Mouse (Mus musculus): ENCODE results near the gene Morn3.
"Not testable (repeated sequence)": the region's sequence is repeated elsewhere in the genome, so short reads cannot be mapped to it uniquely, and the experiment has no call there.

Morn3 gene

GRCm38 (mm10) chr5:123046916-123047315, at the start of gene Morn3:
TSS of gene Morn3 (minus strand) at chr5:123047016.
- DNase-seq (ENCODE audit: low spot score in 2 of 2): no peak

DNA sequence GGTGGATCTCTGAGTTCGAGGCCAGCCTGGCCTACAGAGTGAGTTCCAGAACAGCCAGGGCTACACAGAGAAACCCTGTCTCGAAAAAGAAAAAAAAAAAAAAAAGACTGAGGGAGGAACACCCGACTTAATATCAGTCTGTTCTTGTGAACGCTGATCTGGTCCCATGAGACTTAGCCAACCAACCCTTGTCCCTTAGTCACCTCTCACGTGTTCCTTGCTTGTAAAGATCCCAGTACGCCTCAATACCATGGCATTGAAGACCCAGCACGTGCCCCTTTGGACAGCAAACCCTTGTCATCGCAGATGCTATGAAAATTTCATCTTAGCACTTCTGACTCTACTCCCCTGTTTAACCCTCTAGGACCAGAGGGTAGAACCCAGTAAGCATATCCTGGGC, 49.5 kb upstream of the Morn3 start:
- no peak for DNase-seq (ENCODE audit: low spot score in 2 of 2)

DNA sequence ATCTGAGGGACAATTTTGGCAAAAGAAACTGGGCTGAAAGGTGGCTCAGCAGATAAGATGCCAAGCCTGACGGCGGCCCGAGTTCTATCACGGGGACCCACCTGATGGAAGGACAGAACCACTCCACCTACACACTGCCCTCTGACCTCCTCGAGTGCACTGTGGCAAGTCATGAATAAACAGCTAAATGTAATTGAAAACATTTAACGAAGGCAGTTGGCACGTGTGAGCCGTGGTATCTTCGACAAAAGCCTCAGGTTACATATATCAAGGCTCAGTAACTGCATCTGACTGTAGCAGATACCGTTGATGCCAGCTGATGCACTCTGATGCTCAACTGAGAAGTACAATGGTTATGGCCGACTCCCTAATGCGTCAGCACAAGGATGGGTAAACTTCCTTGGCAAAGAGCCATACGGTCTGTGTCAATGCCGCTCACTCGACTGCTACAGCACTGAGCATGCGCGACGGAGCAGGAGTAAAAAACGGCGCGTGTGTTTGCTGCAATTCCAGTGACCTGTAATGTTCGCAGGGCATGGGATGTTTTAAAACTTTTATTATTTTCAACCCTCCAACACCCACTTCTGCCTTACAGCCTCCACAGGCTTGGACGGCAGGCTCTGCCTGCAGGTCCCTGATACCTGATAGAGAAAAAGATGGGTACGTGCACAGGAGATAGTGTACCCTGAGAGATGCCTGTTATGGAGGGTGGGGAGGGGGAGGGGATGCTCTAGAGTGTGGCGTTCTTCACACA, 47.6 kb upstream of the Morn3 start:
- DNase-seq (ENCODE audit: low spot score in 2 of 2): no peak

DNA sequence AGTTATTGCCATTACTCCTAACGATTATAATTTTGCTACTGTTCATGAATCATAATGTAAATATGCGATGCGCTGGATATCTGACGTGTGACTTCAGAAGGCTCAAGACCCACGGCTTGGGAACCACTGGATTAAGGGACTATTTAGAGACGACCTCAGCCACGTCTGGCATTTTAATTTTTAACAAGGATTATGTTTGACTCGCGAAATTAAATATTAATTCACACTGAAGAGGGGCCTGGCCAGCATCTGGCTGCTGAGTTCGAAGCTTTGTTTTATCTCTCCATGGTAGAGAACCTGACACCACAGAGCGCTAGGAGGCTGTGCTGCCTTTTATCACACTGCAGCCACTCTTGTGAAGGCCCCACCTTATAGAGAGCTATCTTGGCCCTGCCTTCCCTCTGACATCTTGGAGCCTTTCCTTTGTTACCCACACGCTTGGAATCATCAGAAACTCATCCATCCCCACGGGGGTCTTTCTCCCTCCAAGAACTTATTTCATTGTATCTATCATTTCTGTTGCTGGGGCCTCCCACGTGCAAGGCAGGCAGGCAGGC, 46.3 kb upstream of the Morn3 start:
- no peak for DNase-seq (ENCODE audit: low spot score in 2 of 2)

DNA sequence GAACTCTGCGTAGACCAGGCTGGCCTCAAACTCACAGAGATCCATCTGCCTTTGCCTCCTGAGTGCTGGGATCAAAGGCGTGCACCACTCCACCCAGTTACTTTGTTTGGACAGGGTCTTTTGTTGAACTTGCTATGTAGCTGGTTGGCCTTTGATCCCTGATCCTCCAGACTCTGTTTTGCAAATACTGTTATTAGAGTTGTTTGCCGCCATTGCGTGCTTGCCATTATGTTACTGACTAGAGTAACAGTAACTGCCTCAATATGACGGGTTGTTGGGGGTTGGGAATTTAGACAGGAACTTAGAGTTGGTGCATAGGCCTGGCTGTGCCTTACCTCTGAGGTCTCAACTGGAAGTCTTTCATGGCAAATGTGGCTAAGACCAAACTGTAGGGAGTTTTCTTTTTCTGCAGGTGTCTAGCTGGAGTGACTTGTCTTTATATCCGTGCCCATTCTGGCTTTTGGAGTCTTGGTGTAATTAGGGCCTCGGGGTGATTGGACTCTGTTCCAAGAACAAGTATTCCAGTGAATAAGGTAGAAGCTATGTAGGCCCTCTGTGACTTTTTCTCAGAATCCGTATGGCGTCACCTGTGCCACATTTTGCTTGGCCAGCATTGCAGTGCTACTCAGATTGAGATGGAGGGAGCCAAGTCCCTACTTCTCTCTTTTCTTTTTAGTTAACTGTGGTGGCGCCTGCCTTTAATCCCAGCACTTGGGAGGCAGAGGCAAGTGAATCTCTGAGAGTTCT, 43.9 kb upstream of the Morn3 start:
- DNase-seq (ENCODE audit: low spot score in 2 of 2): no peak

- no peak for DNase-seq (ENCODE audit: low spot score in 2 of 2)
Measured at GRCm38 (mm10) chr5:123088784-123089183, 42.0 kb upstream of the Morn3 start.

GRCm38 (mm10) chr5:123086501-123086900, 39.7 kb upstream of the Morn3 start:
- DNase-seq (ENCODE audit: low spot score in 2 of 2): no peak

DNA sequence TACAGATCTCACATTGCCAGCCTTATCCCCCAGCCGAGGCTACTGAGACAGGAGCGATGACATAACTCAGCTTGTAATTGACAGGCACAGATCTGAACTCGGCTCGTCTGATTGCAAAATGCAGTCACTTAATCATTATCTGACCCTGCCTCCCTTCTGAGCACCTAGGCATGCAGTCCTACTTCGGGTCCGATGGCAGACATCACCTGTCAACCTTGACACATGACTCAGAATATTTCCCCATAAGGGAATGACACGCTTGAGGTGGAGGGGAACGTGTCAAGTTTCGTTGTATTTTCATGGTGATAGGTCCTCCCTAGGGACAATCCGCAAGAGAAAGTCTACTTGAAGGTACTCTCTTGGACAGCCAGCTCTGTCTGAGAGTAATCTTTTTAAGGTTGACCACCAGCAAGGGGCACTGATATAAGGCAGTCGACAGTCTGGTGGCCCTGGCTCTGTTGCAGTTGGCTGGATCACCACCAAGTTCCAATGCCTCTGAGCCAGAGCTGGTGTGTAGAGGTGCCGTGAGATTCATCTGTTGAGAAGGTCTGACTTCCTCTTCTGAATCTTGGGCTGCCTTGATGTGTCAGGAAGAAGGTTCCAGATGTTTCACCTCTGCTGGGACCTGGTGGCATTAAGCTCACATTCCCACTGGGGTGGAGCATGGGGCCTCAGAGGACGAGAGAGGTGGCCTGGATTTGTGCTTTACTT, 36.7 kb upstream of the Morn3 start:
- DNase-seq (ENCODE audit: low spot score in 2 of 2): no peak

DNA sequence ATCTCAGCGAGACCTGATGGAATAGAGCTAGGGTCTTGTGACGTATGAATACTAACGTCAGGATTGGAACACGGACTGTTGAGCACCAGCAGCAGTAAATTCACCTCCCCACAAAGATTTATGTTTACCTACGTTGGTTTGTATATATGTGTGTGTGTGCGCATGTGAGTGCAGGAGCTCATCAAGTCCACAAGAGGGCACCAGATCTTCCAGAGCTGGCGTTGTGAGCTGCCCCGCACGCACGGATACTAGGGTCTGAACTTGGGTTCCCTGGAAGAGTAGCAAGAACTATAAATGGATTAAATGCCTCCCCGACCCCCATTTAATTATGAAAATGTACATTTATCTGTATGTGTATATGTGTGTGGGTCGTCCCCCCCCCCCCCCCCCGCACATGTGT, 33.7 kb upstream of the Morn3 start:
- no peak for DNase-seq (ENCODE audit: low spot score in 2 of 2)

GRCm38 (mm10) chr5:123080041-123080440, 33.2 kb upstream of the Morn3 start:
- DNase-seq (ENCODE audit: low spot score in 2 of 2): no peak

- no peak for DNase-seq (ENCODE audit: low spot score in 2 of 2)
Measured at GRCm38 (mm10) chr5:123079568-123079967, 32.8 kb upstream of the Morn3 start.

GRCm38 (mm10) chr5:123076419-123077281, 29.8 kb upstream of the Morn3 start:
- DNase-seq (ENCODE audit: low spot score in 2 of 2): no peak

DNA sequence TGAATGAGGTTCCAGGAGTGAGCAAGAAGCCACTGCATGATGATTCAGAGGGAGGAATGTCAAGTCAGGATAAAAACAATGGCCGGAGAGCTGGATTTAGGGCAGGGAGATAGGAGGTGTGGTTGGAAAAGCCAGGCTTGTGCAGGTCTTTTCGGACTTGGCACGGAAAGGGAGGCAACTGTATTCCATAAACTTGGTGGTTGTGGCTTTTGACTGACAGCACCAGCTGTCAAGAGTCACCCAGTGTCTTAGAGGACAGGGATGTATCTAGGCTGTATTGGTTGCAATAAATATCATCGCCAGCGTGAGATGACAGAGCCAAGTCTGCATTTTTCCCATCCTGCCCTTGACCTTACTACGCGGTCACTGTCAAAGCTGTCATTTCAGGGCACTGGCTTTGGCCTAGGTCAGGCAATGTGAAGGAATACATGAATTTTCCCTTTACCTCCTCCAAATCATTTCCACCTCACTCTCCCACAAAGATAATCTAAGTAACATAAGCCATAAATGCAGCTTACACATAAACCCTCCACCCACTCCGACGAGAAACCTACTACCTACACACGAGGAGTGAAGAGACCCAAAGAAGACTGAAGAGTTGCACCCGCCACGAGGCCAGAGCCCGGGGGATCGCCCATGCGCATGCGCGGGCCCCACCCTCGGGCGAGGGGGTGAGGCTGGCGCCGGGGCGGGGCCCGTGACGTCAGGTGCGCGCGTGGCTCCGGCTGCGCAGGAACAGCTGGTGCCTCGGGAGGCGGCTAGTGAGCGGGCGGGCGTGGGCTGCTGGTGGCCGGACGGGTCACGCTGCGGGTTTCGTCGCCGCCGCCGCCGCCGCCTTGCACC, 29.0 kb upstream of the Morn3 start:
- peak; percentile 85 to 91 for DNase-seq (ENCODE audit: low spot score in 2 of 2)

DNA sequence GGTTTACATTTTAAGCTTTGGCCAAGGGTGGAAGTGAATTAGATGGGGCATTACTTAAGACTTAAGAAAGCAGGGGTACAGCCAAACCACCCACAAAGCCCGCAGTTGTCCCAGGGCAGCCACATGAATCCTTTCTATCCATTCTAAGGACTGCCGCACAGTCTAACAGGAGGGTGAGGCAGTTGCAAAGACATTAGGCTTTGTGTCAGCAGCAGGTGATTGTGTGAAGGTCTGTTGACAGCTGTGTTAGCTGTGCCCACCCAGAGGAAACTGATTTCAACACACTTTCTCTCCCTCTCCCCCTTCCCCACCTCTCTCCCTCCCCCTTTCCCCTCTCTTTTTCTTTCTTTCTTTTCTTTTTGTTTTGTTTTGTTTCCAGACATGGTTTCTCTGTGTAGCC, 21.9 kb upstream of the Morn3 start:
- no peak for DNase-seq (ENCODE audit: low spot score in 2 of 2)

- no peak for DNase-seq (ENCODE audit: low spot score in 2 of 2)
Measured at GRCm38 (mm10) chr5:123068115-123068514, 21.3 kb upstream of the Morn3 start, which contains the start of gene Tmem120b. TSS of gene Tmem120b (plus strand) at chr5:123068415.

DNA sequence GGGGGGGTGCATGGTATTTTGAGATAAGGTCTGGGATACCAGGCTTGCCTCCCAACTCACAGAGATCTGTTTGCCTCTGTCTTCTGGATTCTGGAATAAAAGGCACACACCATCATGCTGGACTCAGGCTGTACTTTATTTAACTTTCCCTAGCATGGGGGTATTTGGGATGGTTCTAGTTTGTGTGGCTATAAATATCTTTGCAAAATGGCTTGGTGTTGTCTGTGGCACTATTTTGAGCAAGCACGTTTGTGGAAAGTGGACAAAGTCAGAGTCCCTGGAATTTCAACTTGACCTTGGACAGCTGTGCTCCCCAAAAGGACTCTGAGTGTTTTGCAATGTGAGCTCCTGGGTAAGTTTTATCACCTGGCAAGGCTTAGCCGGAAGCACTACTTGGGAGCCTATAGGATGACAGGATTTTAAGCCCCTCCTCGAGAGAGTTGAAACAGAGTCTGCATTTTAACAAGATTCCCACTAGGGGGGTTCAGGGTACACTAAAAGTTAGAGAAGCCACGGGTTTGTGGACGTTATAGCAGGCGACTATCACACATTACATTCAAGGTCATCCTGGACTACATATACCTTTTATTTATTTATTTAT, 20.7 kb upstream of the Morn3 start:
- DNase-seq (ENCODE audit: low spot score in 2 of 2): no peak

- peak in 1 of 2 experiments; percentile 71 for DNase-seq (ENCODE audit: low spot score in 2 of 2)
Measured at GRCm38 (mm10) chr5:123064207-123064606, 17.4 kb upstream of the Morn3 start.

DNA sequence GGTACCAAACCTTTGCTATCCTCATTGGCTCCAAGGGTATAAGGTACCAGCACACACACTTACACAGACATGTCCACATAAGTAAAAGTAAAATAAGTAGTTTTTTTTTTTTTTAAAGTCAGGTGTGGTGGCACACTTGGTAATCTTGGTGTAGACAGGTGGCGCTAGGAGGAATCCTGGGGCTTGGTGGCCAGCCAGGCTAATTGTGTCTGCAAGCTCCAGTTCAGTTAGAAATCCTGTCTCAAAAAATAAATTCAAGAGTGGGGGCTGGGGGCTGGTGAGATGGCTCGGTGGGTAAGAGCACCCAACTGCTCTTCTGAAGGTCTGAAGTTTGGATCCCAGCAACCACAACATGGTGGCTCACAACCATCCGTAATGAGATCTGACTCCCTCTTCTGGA, 16.3 kb upstream of the Morn3 start:
- DNase-seq (ENCODE audit: low spot score in 2 of 2): no peak

GRCm38 (mm10) chr5:123061402-123061749, 14.6 kb upstream of the Morn3 start:
- DNase-seq (ENCODE audit: low spot score in 2 of 2): not testable (repeated sequence)

All from cerebellum, postnatal 4 days (tissue).